ENCODE assay signal across 7 mouse cellular contexts in the genomic region with DNA sequence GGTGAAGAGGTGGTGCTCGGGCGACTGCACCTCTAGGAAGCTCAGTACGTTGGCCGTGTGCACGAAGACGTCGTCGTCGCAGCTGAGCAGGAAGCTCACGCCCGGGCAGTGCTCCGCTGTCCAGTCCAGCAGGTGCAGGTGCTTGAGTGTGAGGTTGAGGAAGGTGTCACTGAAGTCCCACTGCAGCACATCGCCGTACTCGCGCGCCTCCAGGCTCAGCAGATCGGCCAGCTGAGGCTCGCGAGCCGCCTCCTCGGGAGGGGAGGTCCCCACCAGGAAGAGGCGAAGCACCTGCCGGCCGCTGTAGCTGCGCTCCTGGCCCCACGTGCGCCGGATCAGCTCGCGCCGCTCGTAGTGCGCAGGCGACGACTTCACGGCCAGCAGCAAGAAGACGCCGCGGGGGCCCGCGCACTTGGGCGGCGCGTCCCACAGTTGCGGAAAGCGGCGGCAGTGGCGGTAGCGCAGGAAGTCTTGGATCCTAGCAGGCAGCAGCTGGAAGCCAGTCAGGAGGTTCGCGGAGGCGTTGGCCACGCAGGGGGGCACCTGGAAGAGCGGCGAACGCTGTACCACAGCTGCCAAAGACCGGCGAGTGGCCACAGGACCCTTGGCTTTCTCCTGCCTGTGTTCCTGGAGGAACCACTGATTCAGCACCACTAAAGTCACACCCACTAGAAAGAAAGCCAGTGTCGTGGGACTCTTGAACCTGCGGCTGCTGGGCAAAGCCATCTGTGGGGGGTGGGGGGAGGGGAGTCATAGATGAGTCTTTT. TPM values are rescaled to one million over a fixed set of nuclear protein-coding genes. Genes with fewer than 3 reads are reported as not detected.
A peak's percentile ranks its signal among the peaks of the same experiment; 100 is the strongest.
DNase-seq lines count a peak whose midpoint lies in the region; ATAC-seq lines count a peak whose summit lies in the region.

No protein-coding gene starts in this region.

- peak overlapping the region; percentile 46 for H3K4me3 ChIP-seq in forebrain, embryonic 13.5 days
- peak overlapping the region; percentile 37 for H3K4me3 ChIP-seq in limb, embryonic 12.5 days (replicated peaks)
- H3K4me3 ChIP-seq in neural tube, embryonic 13.5 days: peak overlapping the region; percentile 39

- peak overlapping the region; percentile 61 for H3K9ac ChIP-seq in forebrain, embryonic 13.5 days
- H3K9ac ChIP-seq in limb, embryonic 12.5 days (replicated peaks): peak overlapping the region; percentile 8; the same call in 1 of the 2 replicates
- H3K9ac ChIP-seq in neural tube, embryonic 13.5 days: peak overlapping the region; percentile 52

- H3K27me3 ChIP-seq in forebrain, embryonic 13.5 days: peaks cover 80% of the 10 kb centered on the region
- peaks cover 60% of the 10 kb centered on the region for H3K27me3 ChIP-seq in limb, embryonic 12.5 days
- H3K27me3 ChIP-seq in neural tube, embryonic 13.5 days: peaks cover 61% of the 10 kb centered on the region

- no peak overlapping the region for H3K27ac ChIP-seq in forebrain, embryonic 13.5 days
- no peak overlapping the region for H3K27ac ChIP-seq in limb, embryonic 12.5 days
- no peak overlapping the region for H3K27ac ChIP-seq in neural tube, embryonic 13.5 days (replicated peaks)

- intact Hi-C loops in left cerebral cortex, postnatal 14 days (cut with DNase I): no loop called here

- H3K36me3 ChIP-seq in forebrain, embryonic 13.5 days (ENCODE audit: poor library complexity, severe bottlenecking): no peaks in the 10 kb centered on the region
- no peaks in the 10 kb centered on the region for H3K36me3 ChIP-seq in limb, embryonic 12.5 days
- H3K36me3 ChIP-seq in neural tube, embryonic 13.5 days: no peaks in the 10 kb centered on the region

- H3K4me2 ChIP-seq in forebrain, embryonic 13.5 days: peak overlapping the region; percentile 90
- H3K4me2 ChIP-seq in limb, embryonic 12.5 days: peak overlapping the region; percentile 66
- H3K4me2 ChIP-seq in neural tube, embryonic 13.5 days: peak overlapping the region; percentile 71

- H3K4me1 ChIP-seq in forebrain, embryonic 13.5 days: peaks cover 20% of the 10 kb centered on the region
- peaks cover 13% of the 10 kb centered on the region for H3K4me1 ChIP-seq in limb, embryonic 12.5 days (replicated peaks)
- peaks cover 24% of the 10 kb centered on the region for H3K4me1 ChIP-seq in neural tube, embryonic 13.5 days (replicated peaks)

- peak; percentile 31 to 44 for DNase-seq in left cerebral cortex, postnatal 14 days (ENCODE audit: low spot score in 2 of 2)
- no peak for DNase-seq in left cerebral cortex, adult 11 months (ENCODE audit: low spot score)
- peak; percentile 30 to 48 for DNase-seq in adrenal gland, postnatal 36 days
- no peak for DNase-seq in layer of hippocampus, postnatal 25 days (ENCODE audit: extremely low spot score in 1 of 2, low spot score in 1 of 2)

- H3K9me3 ChIP-seq in forebrain, embryonic 13.5 days (replicated peaks): no peaks in the 10 kb centered on the region
- H3K9me3 ChIP-seq in limb, embryonic 12.5 days: no peaks in the 10 kb centered on the region
- H3K9me3 ChIP-seq in neural tube, embryonic 13.5 days: no peaks in the 10 kb centered on the region

- WGBS in forebrain, embryonic 13.5 days: 1% methylated on average over 61 of the region's 61 CpGs
- WGBS in limb, embryonic 12.5 days: 3% methylated on average over 61 of the region's 61 CpGs
- 2% methylated on average over 61 of the region's 61 CpGs for WGBS in neural tube, embryonic 13.5 days

- peak; percentile 67 for ATAC-seq in forebrain, embryonic 13.5 days
- no peak for ATAC-seq in limb, embryonic 12.5 days (ENCODE audit: insufficient number of reproducible peaks, insufficient read depth, low FRiP score, low TSS enrichment, low read depth)
- ATAC-seq in neural tube, embryonic 13.5 days (ENCODE audit: low read depth): peak; percentile 69

RNA-seq across cellular contexts. Expression of a gene that starts 5.1 kb away (rescaled TPM):
- under 1 TPM in 1 of 2 experiments, not detected in 1; 0.19 TPM for total RNA-seq in left cerebral cortex, postnatal 14 days (2021)
- 1 to 10 TPM in 1 of 2 experiments, under 1 TPM in 1; 0.20 to 3.2 TPM for total RNA-seq in adrenal gland, postnatal 36 days (2021)
- 0.09 and 0.12 TPM in 2 replicates for polyA plus RNA-seq in forebrain, embryonic 13.5 days (2015; fragmentation: Nextera tagmentation; extraction: Ambion mirVana)
- polyA plus RNA-seq in limb, embryonic 12.5 days (2016; fragmentation: Nextera tagmentation; extraction: Ambion mirVana): not detected in 2 replicates
- 0.24 and 0.36 TPM in 2 replicates for polyA plus RNA-seq in neural tube, embryonic 13.5 days (2015; fragmentation: Nextera tagmentation; extraction: Ambion mirVana)
- not detected for total RNA-seq in layer of hippocampus, postnatal 25 days (2021)

RNA-seq across cellular contexts. Expression of a gene that starts 16.1 kb away (rescaled TPM):
- 10 to 100 TPM; 37.3 to 41.4 TPM for total RNA-seq in left cerebral cortex, postnatal 14 days (2021)
- 1 to 10 TPM; 3.7 to 7.0 TPM for total RNA-seq in adrenal gland, postnatal 36 days (2021)
- 9.3 and 10.0 TPM in 2 replicates for polyA plus RNA-seq in forebrain, embryonic 13.5 days (2015; fragmentation: Nextera tagmentation; extraction: Ambion mirVana)
- 4.0 and 4.4 TPM in 2 replicates for polyA plus RNA-seq in limb, embryonic 12.5 days (2016; fragmentation: Nextera tagmentation; extraction: Ambion mirVana)
- 18.4 and 20.8 TPM in 2 replicates for polyA plus RNA-seq in neural tube, embryonic 13.5 days (2015; fragmentation: Nextera tagmentation; extraction: Ambion mirVana)
- 10 to 100 TPM; 45.4 to 50.8 TPM for total RNA-seq in layer of hippocampus, postnatal 25 days (2021)

RNA-seq across cellular contexts. Expression of a gene that starts 48.9 kb away (rescaled TPM):
- total RNA-seq in left cerebral cortex, postnatal 14 days (2021): under 1 TPM; 0.66 to 0.79 TPM
- total RNA-seq in adrenal gland, postnatal 36 days (2021): 1 to 10 TPM in 1 of 2 experiments, under 1 TPM in 1; 0.20 to 3.1 TPM
- 0.42 and 0.52 TPM in 2 replicates for polyA plus RNA-seq in forebrain, embryonic 13.5 days (2015; fragmentation: Nextera tagmentation; extraction: Ambion mirVana)
- polyA plus RNA-seq in limb, embryonic 12.5 days (2016; fragmentation: Nextera tagmentation; extraction: Ambion mirVana): 0.19 TPM in 1 of 2 replicates, not detected in the other
- 0.45 and 0.60 TPM in 2 replicates for polyA plus RNA-seq in neural tube, embryonic 13.5 days (2015; fragmentation: Nextera tagmentation; extraction: Ambion mirVana)
- 1 to 10 TPM; 1.0 to 1.4 TPM for total RNA-seq in layer of hippocampus, postnatal 25 days (2021)

Comparison
In these comparisons a context has a peak if more than half of its experiments do, and no peak if none do; other contexts are left out.
1. DNase-seq: peak in left cerebral cortex, postnatal 14 days (2 of 2) and adrenal gland, postnatal 36 days (2 of 2); none in left cerebral cortex, adult 11 months (single experiment) and layer of hippocampus, postnatal 25 days (0 of 2).
2. H3K9ac ChIP-seq: peak in every context shown above with its lines; median percentile 61 in forebrain, embryonic 13.5 days; 52 in neural tube, embryonic 13.5 days; 8 in limb, embryonic 12.5 days.
3. RNA of a gene that starts 16.1 kb away (total RNA-seq): 45.4 to 50.8 TPM in layer of hippocampus, postnatal 25 days and 37.3 to 41.4 TPM in left cerebral cortex, postnatal 14 days; 3.7 to 7.0 TPM in adrenal gland, postnatal 36 days; every median in the first group is over 4 times any median in the second.
4. Peak in every context shown above with its lines, with median percentiles within 50 percentile points of each other: H3K4me2 ChIP-seq and H3K4me3 ChIP-seq.